In the genomic region with DNA sequence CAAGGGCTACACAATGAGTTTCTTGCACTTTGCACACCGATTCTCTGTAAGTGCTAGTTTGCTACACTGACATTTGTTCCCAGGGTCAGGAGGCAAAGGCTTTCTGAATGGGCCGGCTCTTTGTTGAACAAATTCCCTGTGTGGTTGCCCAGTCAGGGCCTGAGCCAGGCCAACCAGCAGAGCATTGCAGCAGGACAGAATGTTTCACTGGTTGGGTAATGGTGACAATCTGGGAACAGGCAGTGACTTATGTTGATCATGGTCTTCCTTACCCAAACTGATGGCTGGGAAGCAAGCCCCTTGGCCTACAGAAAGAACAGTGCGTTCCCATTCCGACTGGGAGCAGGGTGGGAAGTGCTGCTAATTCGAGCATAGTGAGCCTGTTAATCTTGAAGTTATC, we compare ENCODE assay signal across 29 mouse cellular contexts.
A peak's percentile ranks its signal among the peaks of the same experiment; 100 is the strongest.
DNase-seq lines count a peak whose midpoint lies in the region; ATAC-seq and TF ChIP-seq lines count a peak whose summit lies in the region.
"Had no signal": no experiment of that assay in that cellular context is flagged by ENCODE, and none has a peak within 500 bp of the region (broad histone marks: within the 10 kb centered on the region; RNA-seq: fewer than 3 reads in every experiment).

No protein-coding gene starts in this region.

- DNase-seq in gastrocnemius, postnatal 10 days, result peak; percentile 5
- DNase-seq in gastrocnemius, postnatal 4 days (ENCODE audit: low spot score in 2 of 2), result no peak
- DNase-seq in brain, adult 2 months (ENCODE audit: low read depth, low spot score), result peak; percentile 27
- peak; percentile 20 to 38 for DNase-seq in cerebellum, adult 2 months
- DNase-seq in cerebellum, postnatal 25 days, result peak; percentile 30
- no peak for DNase-seq in hindbrain, embryonic 10.5 days (ENCODE audit: low spot score)
- DNase-seq in left cerebral cortex, adult 18-20 months (ENCODE audit: low spot score in 2 of 2), result no peak
- DNase-seq: adrenal gland, adult 2 months; heart, postnatal 4 days; kidney, postnatal 10 days; lung, adult 18-20 months; lung, postnatal 10 days; right cerebral cortex, adult 18-20 months; right cerebral cortex, postnatal 4 days; thymus, adult 2 months had no signal

- H3K4me3 ChIP-seq in cerebellum, adult 2 months (replicated peaks; ENCODE audit: insufficient read depth, low read depth, low read length), result no peak overlapping the region
- no peak overlapping the region for H3K4me3 ChIP-seq in hindbrain, embryonic 10.5 days
- no peak overlapping the region for H3K4me3 ChIP-seq in intestine, embryonic 15.5 days (replicated peaks)
- H3K4me3 ChIP-seq: embryonic facial prominence, embryonic 13.5 days; erythroblast, embryonic 14.5 days; forebrain, embryonic 12.5 days; limb, embryonic 12.5 days; neural tube, embryonic 15.5 days; stomach, embryonic 15.5 days had no signal

- ATAC-seq in intestine, embryonic 15.5 days, result no peak
- ATAC-seq: hindbrain, embryonic 16.5 days; intestine, embryonic 16.5 days; Patski had no signal

- 53% methylated on average over 5 of the region's 5 CpGs for WGBS in cerebellum, adult 2 months
- 85% methylated on average over 5 of the region's 5 CpGs for WGBS in hindbrain, embryonic 10.5 days
- WGBS in intestine, embryonic 15.5 days, result 84% methylated on average over 5 of the region's 5 CpGs

- no peak for TF ChIP-seq CTCF in cerebellum, adult 2 months (IDR thresholded peaks at IDR 0.05; ENCODE audit: borderline replicate concordance, insufficient read depth, low read depth, low read length)

- H3K4me1 ChIP-seq in cerebellum, adult 2 months (ENCODE audit: control insufficient read depth, insufficient read depth, low read length), result peaks cover 7% of the 10 kb centered on the region
- H3K4me1 ChIP-seq in hindbrain, embryonic 10.5 days (replicated peaks), result no peaks in the 10 kb centered on the region
- no peaks in the 10 kb centered on the region for H3K4me1 ChIP-seq in intestine, embryonic 15.5 days (replicated peaks)
- H3K4me1 ChIP-seq: embryonic facial prominence, embryonic 13.5 days; forebrain, embryonic 12.5 days; limb, embryonic 12.5 days; neural tube, embryonic 15.5 days; stomach, embryonic 15.5 days had no signal

- no peaks in the 10 kb centered on the region for H3K27me3 ChIP-seq in cerebellum, adult 2 months (ENCODE audit: control insufficient read depth, insufficient read depth, low read length)
- H3K27me3 ChIP-seq in hindbrain, embryonic 10.5 days (ENCODE audit: insufficient read depth, poor library complexity, severe bottlenecking), result no peaks in the 10 kb centered on the region
- H3K27me3 ChIP-seq in intestine, embryonic 15.5 days (replicated peaks), result no peaks in the 10 kb centered on the region
- H3K27me3 ChIP-seq: CH12.LX; embryonic facial prominence, embryonic 13.5 days; forebrain, embryonic 12.5 days; limb, embryonic 12.5 days; neural tube, embryonic 15.5 days; Patski; stomach, embryonic 15.5 days had no signal

- no peaks in the 10 kb centered on the region for H3K36me3 ChIP-seq in hindbrain, embryonic 10.5 days
- H3K36me3 ChIP-seq in intestine, embryonic 15.5 days, result no peaks in the 10 kb centered on the region
- H3K36me3 ChIP-seq: embryonic facial prominence, embryonic 13.5 days; forebrain, embryonic 12.5 days; G1E; limb, embryonic 12.5 days; neural tube, embryonic 15.5 days; stomach, embryonic 15.5 days had no signal

- no peak overlapping the region for H3K27ac ChIP-seq in cerebellum, adult 2 months (ENCODE audit: insufficient read depth, low read length)
- no peak overlapping the region for H3K27ac ChIP-seq in hindbrain, embryonic 10.5 days
- no peak overlapping the region for H3K27ac ChIP-seq in intestine, embryonic 15.5 days
- H3K27ac ChIP-seq: embryonic facial prominence, embryonic 13.5 days; forebrain, embryonic 12.5 days; limb, embryonic 12.5 days; neural tube, embryonic 15.5 days; stomach, embryonic 15.5 days had no signal

- no peak for TF ChIP-seq POLR2A in cerebellum, adult 2 months (IDR thresholded peaks at IDR 0.05; ENCODE audit: borderline replicate concordance, insufficient read depth, low read length)

- H3K4me2 ChIP-seq in intestine, embryonic 15.5 days (replicated peaks), result no peak overlapping the region
- H3K4me2 ChIP-seq: embryonic facial prominence, embryonic 13.5 days; forebrain, embryonic 12.5 days; limb, embryonic 12.5 days; liver, embryonic 11.5 days; midbrain, embryonic 11.5 days; neural tube, embryonic 15.5 days; stomach, embryonic 15.5 days had no signal

- no peak overlapping the region for H3K9ac ChIP-seq in intestine, embryonic 15.5 days
- H3K9ac ChIP-seq: embryonic facial prominence, embryonic 13.5 days; forebrain, embryonic 12.5 days; limb, embryonic 12.5 days; neural tube, embryonic 15.5 days; stomach, embryonic 15.5 days had no signal

- no peaks in the 10 kb centered on the region for H3K9me3 ChIP-seq in hindbrain, embryonic 10.5 days
- no peaks in the 10 kb centered on the region for H3K9me3 ChIP-seq in intestine, embryonic 15.5 days
- H3K9me3 ChIP-seq: embryonic facial prominence, embryonic 13.5 days; forebrain, embryonic 12.5 days; limb, embryonic 12.5 days; neural tube, embryonic 15.5 days; stomach, embryonic 15.5 days had no signal

Comparison
In these comparisons a context has a peak if more than half of its experiments do, and no peak if none do; other contexts are left out.
1. DNase-seq: peak in gastrocnemius, postnatal 10 days (single experiment), brain, adult 2 months (single experiment), cerebellum, adult 2 months (2 of 2) and cerebellum, postnatal 25 days (2 of 2); none in gastrocnemius, postnatal 4 days (0 of 2), hindbrain, embryonic 10.5 days (single experiment) and left cerebral cortex, adult 18-20 months (0 of 2).